Mouse (Mus musculus) CH12.LX (cell line): ENCODE data around the gene Zfp746. TPM values are rescaled to one million over a fixed set of nuclear protein-coding genes. Genes with fewer than 3 reads are reported as not detected.

Experiments
- DNase-seq: peaks from one replicate; pipeline ENCODE4 v3.0.0-alpha.2; 2013; ENCODE audit errors: extremely low read depth
- H3K27ac ChIP-seq: 2 replicates; pipeline ENCODE4 v1.5.1; 2012; ENCODE audit warnings: low read depth, mild to moderate bottlenecking, control low read depth, moderate library complexity; ENCODE audit not compliant: insufficient read depth
- H3K27me3 ChIP-seq: replicated peaks from 2 replicates; pipeline ENCODE3; 2012; ENCODE audit warnings: inconsistent platforms
- H3K36me3 ChIP-seq, 2 experiments: replicated peaks in 1 of 2; 2 replicates each; pipeline versions ENCODE3 to v1.6.1; 2012; ENCODE audit warnings: inconsistent platforms in 1 of 2, low read length in 1 of 2, mild to moderate bottlenecking in 1 of 2, mixed read lengths in 1 of 2, moderate library complexity in 1 of 2; ENCODE audit not compliant: control insufficient read depth in 1 of 2, insufficient read depth in 1 of 2
- H3K4me1 ChIP-seq, 2 experiments: 2 replicates each; pipeline ENCODE4 v1.6.1; 2012; ENCODE audit warnings: inconsistent platforms in 1 of 2, moderate library complexity in 1 of 2; ENCODE audit not compliant: insufficient read depth in 2 of 2, control insufficient read depth in 1 of 2
- H3K4me2 ChIP-seq: 2 replicates; pipeline ENCODE4 v1.6.1; 2012; ENCODE audit warnings: low read depth, mild to moderate bottlenecking, control low read depth; ENCODE audit not compliant: poor library complexity, insufficient read depth, severe bottlenecking
- H3K4me3 ChIP-seq, 3 experiments: fragments of 150-350 bp in 1 of 3; sonication (generic) in 1 of 3; replicated peaks in 1 of 3; 2 replicates each; pipeline versions ENCODE3 to v1.5.1; 2011 to 2012; ENCODE audit warnings: low read depth in 2 of 3, low read length in 2 of 3, mild to moderate bottlenecking in 2 of 3, moderate library complexity in 2 of 3, control low read depth in 1 of 3, improper control_type of control experiment in 1 of 3, inconsistent platforms in 1 of 3, mixed read lengths in 1 of 3; ENCODE audit not compliant: poor library complexity in 1 of 3
- H3K79me2 ChIP-seq: replicated peaks from 2 replicates; pipeline ENCODE4 v1.6.1; 2012; ENCODE audit warnings: mild to moderate bottlenecking, moderate library complexity; ENCODE audit not compliant: control insufficient read depth, poor library complexity, insufficient read depth, severe bottlenecking; ENCODE audit errors: extremely low read depth
- H3K9ac ChIP-seq: 2 replicates; pipeline ENCODE4 v1.6.1; 2012; ENCODE audit warnings: low read depth, mild to moderate bottlenecking, control low read depth, moderate library complexity; ENCODE audit not compliant: insufficient read depth
- H3K9me3 ChIP-seq: replicated peaks from 2 replicates; pipeline ENCODE3; 2012; ENCODE audit warnings: low read length, inconsistent platforms, mixed read lengths
- CHD1 ChIP-seq: IDR thresholded peaks from 2 replicates; pipeline ENCODE4 v1.6.1; 2012; ENCODE audit warnings: low read depth, low read length, improper control_type of control experiment, inconsistent platforms
- CHD2 ChIP-seq: IDR thresholded peaks from 2 replicates; pipeline ENCODE4 v1.6.1; 2011; ENCODE audit warnings: low read length, improper control_type of control experiment
- ELF1 ChIP-seq: IDR thresholded peaks from 2 replicates; pipeline ENCODE4 v1.6.1; 2014; ENCODE audit warnings: low read depth, mild to moderate bottlenecking, inconsistent platforms, low read length, improper control_type of control experiment
- EP300 ChIP-seq: IDR thresholded peaks from 2 replicates; pipeline ENCODE4 v1.6.1; 2011; ENCODE audit warnings: low read length, improper control_type of control experiment
- ETS1 ChIP-seq: conservative IDR thresholded peaks from 2 replicates; pipeline ENCODE4 v1.6.1; 2012; ENCODE audit warnings: low read depth, mild to moderate bottlenecking, inconsistent platforms, low read length, improper control_type of control experiment, moderate library complexity
- IRF4 ChIP-seq: IDR thresholded peaks from 2 replicates; pipeline ENCODE4 v1.6.1; 2014; ENCODE audit warnings: low read depth, mild to moderate bottlenecking, inconsistent platforms, low read length, improper control_type of control experiment
- JUN ChIP-seq: IDR thresholded peaks from 2 replicates; pipeline ENCODE4 v1.6.1; 2011; ENCODE audit warnings: low read depth, mild to moderate bottlenecking, low read length, improper control_type of control experiment, moderate library complexity; ENCODE audit not compliant: insufficient read depth
- JUND ChIP-seq: conservative IDR thresholded peaks from 2 replicates; pipeline ENCODE4 v1.6.1; 2011; ENCODE audit warnings: low read depth, low read length, improper control_type of control experiment
- KAT2A ChIP-seq: IDR thresholded peaks from 2 replicates; pipeline ENCODE4 v1.6.1; 2012; ENCODE audit warnings: low read length, improper control_type of control experiment, inconsistent platforms; ENCODE audit not compliant: insufficient replicate concordance
- MAFK ChIP-seq: IDR thresholded peaks from 2 replicates; pipeline ENCODE4 v1.6.1; 2011; ENCODE audit warnings: low read length, improper control_type of control experiment; ENCODE audit not compliant: insufficient replicate concordance
- MAZ ChIP-seq: IDR thresholded peaks from 2 replicates; pipeline ENCODE4 v1.6.1; 2012; ENCODE audit warnings: low read depth, mild to moderate bottlenecking, inconsistent platforms, low read length, improper control_type of control experiment, moderate library complexity
- MEF2A ChIP-seq: IDR thresholded peaks from 2 replicates; pipeline ENCODE4 v1.6.1; 2014; ENCODE audit warnings: low read depth, mild to moderate bottlenecking, inconsistent platforms, low read length, improper control_type of control experiment, borderline replicate concordance
- MXI1 ChIP-seq: IDR thresholded peaks from 2 replicates; pipeline ENCODE4 v1.6.1; 2011; ENCODE audit warnings: mild to moderate bottlenecking, low read depth, low read length, improper control_type of control experiment
- NRF1 ChIP-seq: IDR thresholded peaks from 2 replicates; pipeline ENCODE4 v1.6.1; 2014; ENCODE audit warnings: low read depth, mild to moderate bottlenecking, inconsistent platforms, low read length, improper control_type of control experiment, moderate library complexity
- TBP ChIP-seq: conservative IDR thresholded peaks from 2 replicates; pipeline ENCODE4 v1.6.1; 2011; ENCODE audit warnings: low read depth, low read length, improper control_type of control experiment
- TCF12 ChIP-seq: IDR thresholded peaks from 2 replicates; pipeline ENCODE4 v1.6.1; 2014; ENCODE audit warnings: low read depth, mild to moderate bottlenecking, inconsistent platforms, low read length, improper control_type of control experiment
- UBTF ChIP-seq: IDR thresholded peaks from 2 replicates; pipeline ENCODE4 v1.6.1; 2012; ENCODE audit warnings: low read depth, mild to moderate bottlenecking, inconsistent platforms, low read length, improper control_type of control experiment, moderate library complexity
- ZMIZ1 ChIP-seq: IDR thresholded peaks from 2 replicates; pipeline ENCODE4 v1.6.1; 2012; ENCODE audit warnings: low read depth, mild to moderate bottlenecking, inconsistent platforms, low read length, improper control_type of control experiment
- ZNF384 ChIP-seq: IDR thresholded peaks from 2 replicates; pipeline ENCODE4 v1.6.1; 2012; ENCODE audit warnings: low read depth, low read length, improper control_type of control experiment, inconsistent platforms
- dilution Hi-C: fragments of 300-500 bp; cut with MboI; formaldehyde crosslinking; loops from 2 replicates; pipeline ENCODE4 v1.14.3; 2020; ENCODE audit warnings: low sequenced_read_pairs; ENCODE audit not compliant: extremely low pct_unique_long_range_greater_than_20kb, extremely low pct_ligation_motif_present
- in situ Hi-C: fragments of 300-500 bp; cut with MboI; formaldehyde crosslinking; loops from 3 replicates; pipeline ENCODE4 v1.14.3; 2019; ENCODE audit warnings: low sequenced_read_pairs, low pct_ligation_motif_present, low pct_unique_long_range_greater_than_20kb, mixed read lengths
- polyA plus RNA-seq: library from polyadenylated mRNA; unstranded; fragments of >175 nt; gene quantifications from 2 replicates; pipeline ENCODE4 v1.2.1, GENCODE M21; 2012; ENCODE audit warnings: low read depth; ENCODE audit not compliant: insufficient read length
- total RNA-seq, 2 experiments: library from RNA; depleted of rRNA; stranded (reverse); fragments of 300-350 nt in 1 of 2; fragments of >200 nt in 1 of 2; gene quantifications; 2 replicates each; pipeline ENCODE4 v1.2.3; 2012 to 2014

Gene Zfp746
- total and polyA plus RNA-seq, 3 experiments: 17.9 to 18.8 (median 18.3) TPM

- TF ChIP-seq ZNF384: no peak
- TF ChIP-seq TCF12: no peak
- TF ChIP-seq KAT2A: no peak
- no peak for TF ChIP-seq ZMIZ1
- no peak for TF ChIP-seq CHD2
- no peak for TF ChIP-seq MAFK
- no peak for TF ChIP-seq MAZ
- no peak for TF ChIP-seq CHD1
- no peak for TF ChIP-seq JUN
- no peak for TF ChIP-seq NRF1
- TF ChIP-seq ETS1: no peak
- no peak for TF ChIP-seq MEF2A
- TF ChIP-seq JUND: no peak
- TF ChIP-seq IRF4: no peak
- TF ChIP-seq MXI1: no peak
- no peak for TF ChIP-seq EP300
- no peak for TF ChIP-seq UBTF
- TF ChIP-seq ELF1: no peak
- no peak for TF ChIP-seq TBP
- Histone ChIP-seq H3K4me3 (no peak overlapping the region), H3K4me1 (peaks cover 5 to 34% of the 10 kb centered on the region in 2 experiments), H3K36me3 (no peaks in the 10 kb centered on the region), H3K27me3 (peaks cover 2% of the 10 kb centered on the region), H3K27ac (no peak overlapping the region), H3K4me2 (no peak overlapping the region), H3K79me2 (peaks cover 3% of the 10 kb centered on the region), H3K9ac (no peak overlapping the region), H3K9me3 (no peaks in the 10 kb centered on the region)
- DNase-seq: no peak
- dilution Hi-C loops: no loop called here
- in situ Hi-C loops: no loop called here
Observed at GRCm38 (mm10) chr6:48051666-48052065, 34.7 kb downstream of the Zfp746 start.

- TF ChIP-seq ELF1 (0 out of 2 replicates have a peak, but pooled peaks have one; percentile 30), JUN (no peak)
- Histone ChIP-seq H3K4me3 (peak overlapping the region; percentile 45 to 90 (median 78)), H3K27me3 (peaks cover 2% of the 10 kb centered on the region), H3K4me1 (peaks cover 6 to 39% of the 10 kb centered on the region in 2 experiments), H3K36me3 (peaks cover 2 to 7% of the 10 kb centered on the region in 2 experiments), H3K4me2 (peak overlapping the region; percentile 80), H3K27ac (no peak overlapping the region), H3K79me2 (peaks cover 3% of the 10 kb centered on the region), H3K9ac (peak overlapping the region; percentile 82), H3K9me3 (no peaks in the 10 kb centered on the region)
- DNase-seq: no peak
- dilution Hi-C loops: no loop called here
- in situ Hi-C loops: no loop called here
Observed at GRCm38 (mm10) chr6:48049273-48050065, 36.9 kb downstream of the Zfp746 start.
